Mouse (Mus musculus): ENCODE measurements around the gene Sptbn1.

DNA sequence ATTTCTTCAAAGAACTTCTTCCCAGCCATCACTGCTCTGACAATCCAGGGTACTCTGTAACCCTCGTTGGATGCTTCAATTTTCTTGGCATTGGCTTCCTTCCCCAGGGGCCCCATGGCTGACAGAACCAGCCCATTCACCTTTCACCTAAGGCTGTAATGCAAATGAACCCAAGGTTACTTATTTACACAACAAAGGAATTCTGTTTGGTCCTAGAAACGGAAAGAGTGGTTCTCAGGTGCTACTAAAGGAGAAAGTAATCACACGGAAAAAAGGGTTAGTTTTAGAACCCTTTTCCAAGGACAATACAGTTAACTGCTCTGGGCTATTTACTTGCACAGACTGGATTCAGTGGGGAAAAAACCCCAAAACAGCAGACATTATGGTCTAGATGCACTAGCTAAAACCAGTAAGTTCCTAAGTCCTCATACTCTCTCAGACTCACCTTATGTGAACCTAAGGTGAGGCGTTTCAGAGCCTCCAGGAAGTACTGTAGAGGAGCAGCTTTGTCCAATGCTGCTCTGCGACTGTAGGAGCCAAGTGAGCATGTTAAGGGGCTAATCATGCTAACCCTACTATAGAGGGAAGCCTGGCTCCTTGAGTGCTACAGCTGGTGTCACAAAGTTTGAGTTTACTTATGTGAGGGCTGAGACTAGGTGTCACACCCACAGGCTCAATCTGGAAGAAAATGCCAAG is 90.7 kb downstream of the Sptbn1 start:
- TF ChIP-seq TAL1 (conservative IDR thresholded peaks at IDR 0.05; ENCODE audit: low read depth, low read length), result no peak
- TF ChIP-seq CTCF (IDR thresholded peaks at IDR 0.05; ENCODE audit: low read depth, low read length), result no peak
- no peak for TF ChIP-seq GATA1 (IDR thresholded peaks at IDR 0.05; ENCODE audit: borderline replicate concordance, low read length)
- no peak for TF ChIP-seq POLR2AphosphoS5 (IDR thresholded peaks at IDR 0.05; ENCODE audit: insufficient replicate concordance, low read depth, low read length)

Measured in G1E (cell line).